Comparison of ENCODE assay signal across 9 mouse cellular contexts in genomic region chr14:25577431-25577830, GRCm38 (mm10).
DNase-seq lines count a peak whose midpoint lies in the region; ATAC-seq and TF ChIP-seq lines count a peak whose summit lies in the region.
"Had no signal": no experiment of that assay in that cellular context is flagged by ENCODE, and none has a peak within 500 bp of the region (broad histone marks: within the 10 kb centered on the region; RNA-seq: fewer than 3 reads in every experiment).

No protein-coding gene starts in this region.

- 63% methylated on average over 3 of the region's 3 CpGs for WGBS in heart, embryonic 10.5 days
- WGBS in midbrain, embryonic 10.5 days = 33% methylated on average over 3 of the region's 3 CpGs
- 28% methylated on average over 3 of the region's 3 CpGs for WGBS in midbrain, postnatal 0 days
- 54% methylated on average over 3 of the region's 3 CpGs for WGBS in intestine, embryonic 16.5 days

- ATAC-seq in midbrain, postnatal 0 days (ENCODE audit: low FRiP score) = no peak
- peak; percentile 26; the same call in 1 of the 2 replicates for ATAC-seq in intestine, embryonic 16.5 days

- H3K9me3 ChIP-seq in heart, embryonic 10.5 days = no peaks in the 10 kb centered on the region
- no peaks in the 10 kb centered on the region for H3K9me3 ChIP-seq in midbrain, embryonic 10.5 days (replicated peaks)
- no peaks in the 10 kb centered on the region for H3K9me3 ChIP-seq in midbrain, postnatal 0 days (ENCODE audit: low read length)
- no peaks in the 10 kb centered on the region for H3K9me3 ChIP-seq in intestine, embryonic 16.5 days (ENCODE audit: control insufficient read depth, low read length)

- no peak for DNase-seq in heart, embryonic 10.5 days (ENCODE audit: low spot score)
- DNase-seq in heart, adult 8-10 months (ENCODE audit: low spot score) = no peak
- peak; percentile 44 for DNase-seq in midbrain, embryonic 10.5 days (ENCODE audit: low spot score)
- no peak for DNase-seq in midbrain, postnatal 0 days (ENCODE audit: low spot score)
- peak; percentile 65 for DNase-seq in retina, embryonic 14.5 days (ENCODE audit: low spot score)
- DNase-seq in cerebellum, adult 18-20 months = no peak
- DNase-seq in thymus, adult 18-20 months = no peak
- DNase-seq: spleen, adult 18-20 months had no signal

- no peaks in the 10 kb centered on the region for H3K27me3 ChIP-seq in heart, embryonic 10.5 days (ENCODE audit: insufficient read depth, poor library complexity, severe bottlenecking)
- no peaks in the 10 kb centered on the region for H3K27me3 ChIP-seq in midbrain, embryonic 10.5 days (ENCODE audit: low read depth, poor library complexity, severe bottlenecking)
- H3K27me3 ChIP-seq in midbrain, postnatal 0 days (ENCODE audit: insufficient read depth, low read length) = no peaks in the 10 kb centered on the region
- H3K27me3 ChIP-seq in intestine, embryonic 16.5 days (replicated peaks; ENCODE audit: control insufficient read depth, insufficient read depth, low read length) = no peaks in the 10 kb centered on the region

- H3K36me3 ChIP-seq in heart, embryonic 10.5 days = peaks cover 95% of the 10 kb centered on the region
- peaks cover 100% of the 10 kb centered on the region for H3K36me3 ChIP-seq in midbrain, embryonic 10.5 days
- H3K36me3 ChIP-seq in midbrain, postnatal 0 days (ENCODE audit: insufficient read depth, low read length) = peaks cover 21% of the 10 kb centered on the region
- peaks cover 33% of the 10 kb centered on the region for H3K36me3 ChIP-seq in intestine, embryonic 16.5 days (ENCODE audit: control insufficient read depth, insufficient read depth, low read length)

- H3K9ac ChIP-seq in midbrain, postnatal 0 days (replicated peaks; ENCODE audit: low read length, poor library complexity, severe bottlenecking) = no peak overlapping the region
- H3K9ac ChIP-seq in intestine, embryonic 16.5 days (ENCODE audit: low read depth, low read length) = no peak overlapping the region

- peak overlapping the region; percentile 71 for H3K27ac ChIP-seq in heart, embryonic 10.5 days
- peak overlapping the region; percentile 76 for H3K27ac ChIP-seq in midbrain, embryonic 10.5 days (replicated peaks)
- no peak overlapping the region for H3K27ac ChIP-seq in midbrain, postnatal 0 days (ENCODE audit: low read depth, low read length)
- H3K27ac ChIP-seq in intestine, embryonic 16.5 days (ENCODE audit: low read length) = no peak overlapping the region

- no peak overlapping the region for H3K4me3 ChIP-seq in heart, embryonic 10.5 days
- H3K4me3 ChIP-seq in midbrain, embryonic 10.5 days = no peak overlapping the region
- H3K4me3 ChIP-seq in midbrain, postnatal 0 days (ENCODE audit: low read depth, low read length) = no peak overlapping the region
- H3K4me3 ChIP-seq in intestine, embryonic 16.5 days (ENCODE audit: low read length) = no peak overlapping the region

- no peak overlapping the region for H3K4me2 ChIP-seq in midbrain, postnatal 0 days (ENCODE audit: low read depth, low read length, poor library complexity, severe bottlenecking)
- H3K4me2 ChIP-seq in intestine, embryonic 16.5 days (ENCODE audit: low read depth, low read length) = no peak overlapping the region

- TF ChIP-seq CTCF in midbrain, postnatal 0 days (IDR thresholded peaks at IDR 0.05) = no peak

- peaks cover 57% of the 10 kb centered on the region for H3K4me1 ChIP-seq in heart, embryonic 10.5 days
- peaks cover 71% of the 10 kb centered on the region for H3K4me1 ChIP-seq in midbrain, embryonic 10.5 days
- H3K4me1 ChIP-seq in midbrain, postnatal 0 days (ENCODE audit: insufficient read depth, low read length) = peaks cover 13% of the 10 kb centered on the region; the same call in 1 of the 2 replicates
- peaks cover 9% of the 10 kb centered on the region for H3K4me1 ChIP-seq in intestine, embryonic 16.5 days (ENCODE audit: control insufficient read depth, insufficient read depth, low read length)

Comparison
In these comparisons a context has a peak if more than half of its experiments do, and no peak if none do; other contexts are left out.
1. DNase-seq: peak in midbrain, embryonic 10.5 days (single experiment) and retina, embryonic 14.5 days (single experiment); none in heart, embryonic 10.5 days (single experiment), heart, adult 8-10 months (single experiment), midbrain, postnatal 0 days (single experiment), cerebellum, adult 18-20 months (0 of 2) and thymus, adult 18-20 months (0 of 2).
2. H3K27ac ChIP-seq: peak in heart, embryonic 10.5 days (single experiment) and midbrain, embryonic 10.5 days (single experiment); none in midbrain, postnatal 0 days (single experiment) and intestine, embryonic 16.5 days (single experiment).